Mouse (Mus musculus) limb, embryonic 15.5 days (tissue): ENCODE results near the gene H2-DMa. TPM values are rescaled to one million over a fixed set of nuclear protein-coding genes. Genes with fewer than 3 reads are reported as not detected.
A peak's percentile ranks its signal among the peaks of the same experiment; 100 is the strongest.

Source experiments
- ATAC-seq: fragments of 200-750 bp; cut with Nextera tagmentation; 2 replicates; pipeline ENCODE4 v1.8.0; 2017; ENCODE audit warnings: low read depth, moderate TSS enrichment; ENCODE audit not compliant: insufficient number of reproducible peaks, low FRiP score, low TSS enrichment
- H3K27ac ChIP-seq: fragments of 300-500 bp; sonication (generic); 2 replicates; pipeline ENCODE4 v1.5.1; 2015; ENCODE audit warnings: moderate library complexity, mild to moderate bottlenecking, inconsistent platforms
- H3K27me3 ChIP-seq: fragments of 300-500 bp; sonication (generic); 2 replicates; pipeline ENCODE4 v1.6.1; 2015; ENCODE audit warnings: inconsistent platforms
- H3K36me3 ChIP-seq: fragments of 300-500 bp; sonication (generic); 2 replicates; pipeline ENCODE4 v1.6.1; 2015; ENCODE audit warnings: inconsistent platforms
- H3K4me1 ChIP-seq: fragments of 300-500 bp; sonication (generic); 2 replicates; pipeline ENCODE4 v1.6.1; 2015; ENCODE audit warnings: inconsistent platforms
- H3K4me2 ChIP-seq: fragments of 300-500 bp; sonication (generic); 2 replicates; pipeline ENCODE4 v1.6.1; 2015; ENCODE audit warnings: mild to moderate bottlenecking, inconsistent platforms
- H3K4me3 ChIP-seq: fragments of 300-500 bp; sonication (generic); 2 replicates; pipeline ENCODE4 v1.5.1; 2015; ENCODE audit warnings: mild to moderate bottlenecking, inconsistent platforms
- H3K9ac ChIP-seq: fragments of 300-500 bp; sonication (generic); 2 replicates; pipeline ENCODE4 v1.6.1; 2015; ENCODE audit warnings: inconsistent platforms
- H3K9me3 ChIP-seq: fragments of 300-500 bp; sonication (generic); 2 replicates; pipeline ENCODE4 v1.6.1; 2016; ENCODE audit warnings: inconsistent platforms
- WGBS: fragments of 180-500 bp; shearing (Covaris S2); methylation state at CpG from one replicate; pipeline ENCODE4 v1.1.7; 2015; 5-methylcytosine and 5-hydroxymethylcytosine counted together
- polyA plus RNA-seq: library from polyadenylated mRNA; unstranded; fragments of >200 nt; fragmentation: Nextera tagmentation; extraction: Ambion mirVana; gene quantifications from 2 replicates; pipeline ENCODE4 v1.2.1, GENCODE M21; 2015

H2-DMa gene
- polyA plus RNA-seq, 1 experiment from 2014 or later = 13.4 TPM

GRCm38 (mm10) chr17:34120180-34120723, 911 bp downstream of the H2-DMa start:
- peaks cover 30% of the 10 kb centered on the region for H3K4me1 ChIP-seq
- peak overlapping the region; percentile 61 for H3K4me2 ChIP-seq
- peak overlapping the region; percentile 99 for H3K27ac ChIP-seq
- under 1% methylated on average over 39 of the region's 42 CpGs for WGBS
- ATAC-seq = 0 out of 2 replicates have a peak, but pooled peaks have one; percentile 3
- H3K36me3 ChIP-seq = peaks cover 27% of the 10 kb centered on the region
- no peaks in the 10 kb centered on the region for H3K27me3 ChIP-seq
- H3K9me3 ChIP-seq = no peaks in the 10 kb centered on the region
- H3K4me3 ChIP-seq = peak overlapping the region; percentile 81
- H3K9ac ChIP-seq = peak overlapping the region; percentile 85

- Histone ChIP-seq H3K9me3 (no peaks in the 10 kb centered on the region), H3K27ac (peak overlapping the region; percentile 99), H3K4me3 (peak overlapping the region; percentile 81), H3K36me3 (peaks cover 22% of the 10 kb centered on the region), H3K4me1 (peaks cover 24% of the 10 kb centered on the region), H3K4me2 (peak overlapping the region; percentile 61), H3K9ac (peak overlapping the region; percentile 85), H3K27me3 (no peaks in the 10 kb centered on the region)
- WGBS = 0% methylated on average over 31 of the region's 31 CpGs
- no peak for ATAC-seq
Measured at GRCm38 (mm10) chr17:34120814-34121171, 1.5 kb downstream of the H2-DMa start.

GRCm38 (mm10) chr17:34121172-34121878, 2.0 kb downstream of the H2-DMa start:
- Histone ChIP-seq H3K9me3 (no peaks in the 10 kb centered on the region), H3K27ac (peak overlapping the region; percentile 99), H3K27me3 (no peaks in the 10 kb centered on the region), H3K9ac (peak overlapping the region; percentile 85), H3K4me3 (peak overlapping the region; percentile 81), H3K4me1 (peaks cover 23% of the 10 kb centered on the region), H3K4me2 (peak overlapping the region; percentile 61), H3K36me3 (peaks cover 22% of the 10 kb centered on the region)
- ATAC-seq = peak; percentile 61
- under 1% methylated on average over 35 of the region's 35 CpGs for WGBS

GRCm38 (mm10) chr17:34121879-34122187, 2.5 kb downstream of the H2-DMa start:
- Histone ChIP-seq H3K4me1 (peaks cover 23% of the 10 kb centered on the region), H3K4me3 (peak overlapping the region; percentile 81), H3K4me2 (peak overlapping the region; percentile 61), H3K9me3 (no peaks in the 10 kb centered on the region), H3K36me3 (peaks cover 17% of the 10 kb centered on the region), H3K27me3 (no peaks in the 10 kb centered on the region), H3K9ac (peak overlapping the region; percentile 85), H3K27ac (peak overlapping the region; percentile 99)
- WGBS = 2% methylated on average over 8 of the region's 10 CpGs
- ATAC-seq = no peak

GRCm38 (mm10) chr17:34122188-34122984, 3.0 kb downstream of the H2-DMa start, which contains the start of gene Brd2:
Brd2 (minus strand) TSS chr17:34122634.
- no peaks in the 10 kb centered on the region for H3K9me3 ChIP-seq
- peak within 1 kb of the TSS; percentile 99 for H3K27ac ChIP-seq
- H3K4me3 ChIP-seq = peak within 1 kb of the TSS; percentile 81
- peak within 1 kb of the TSS; percentile 61 for H3K4me2 ChIP-seq
- H3K4me1 ChIP-seq = peaks cover 24% of the 10 kb centered on the region
- ATAC-seq = peak; percentile 66
- H3K36me3 ChIP-seq = peaks cover 12% of the 10 kb centered on the region
- under 1% methylated on average over 71 of the region's 75 CpGs for WGBS
- H3K27me3 ChIP-seq = no peaks in the 10 kb centered on the region
- H3K9ac ChIP-seq = peak within 1 kb of the TSS; percentile 85

- Histone ChIP-seq H3K36me3 (peaks cover 11% of the 10 kb centered on the region), H3K27ac (peak overlapping the region; percentile 99), H3K9me3 (no peaks in the 10 kb centered on the region), H3K27me3 (no peaks in the 10 kb centered on the region), H3K4me1 (peaks cover 29% of the 10 kb centered on the region), H3K4me3 (peak overlapping the region; percentile 81), H3K4me2 (peak overlapping the region; percentile 61), H3K9ac (peak overlapping the region; percentile 85)
- ATAC-seq = no peak
- under 1% methylated on average over 7 of the region's 7 CpGs for WGBS
Measured at GRCm38 (mm10) chr17:34123111-34123510, 3.8 kb downstream of the H2-DMa start.

- WGBS = 2% methylated on average over 2 of the region's 2 CpGs
- Histone ChIP-seq H3K27ac (peak overlapping the region; percentile 99), H3K36me3 (peaks cover 7% of the 10 kb centered on the region), H3K4me1 (peaks cover 32% of the 10 kb centered on the region), H3K9me3 (no peaks in the 10 kb centered on the region), H3K4me2 (peak overlapping the region; percentile 61), H3K9ac (peak overlapping the region; percentile 85), H3K27me3 (no peaks in the 10 kb centered on the region), H3K4me3 (peak overlapping the region; percentile 81)
- ATAC-seq = no peak
Measured at GRCm38 (mm10) chr17:34123518-34123917, 4.2 kb downstream of the H2-DMa start.

GRCm38 (mm10) chr17:34124649-34125048, 5.3 kb downstream of the H2-DMa start:
- Histone ChIP-seq H3K27ac (no peak overlapping the region), H3K4me3 (no peak overlapping the region), H3K36me3 (peaks cover 4% of the 10 kb centered on the region; the same call in 1 of the 2 replicates), H3K4me1 (peaks cover 43% of the 10 kb centered on the region), H3K4me2 (no peak overlapping the region; the same call in 1 of the 2 replicates), H3K27me3 (no peaks in the 10 kb centered on the region), H3K9ac (no peak overlapping the region), H3K9me3 (no peaks in the 10 kb centered on the region)
- no peak for ATAC-seq
- 79% methylated on average over 6 of the region's 6 CpGs for WGBS

GRCm38 (mm10) chr17:34126826-34127420, 7.6 kb downstream of the H2-DMa start:
- WGBS = 38% methylated on average over 9 of the region's 9 CpGs
- Histone ChIP-seq H3K4me2 (no peak overlapping the region), H3K4me1 (peaks cover 44% of the 10 kb centered on the region), H3K4me3 (no peak overlapping the region), H3K27ac (0 out of 2 replicates have a peak overlapping the region, but pooled peaks have one; percentile 0), H3K9ac (no peak overlapping the region), H3K36me3 (peaks cover 4% of the 10 kb centered on the region; the same call in 1 of the 2 replicates), H3K9me3 (no peaks in the 10 kb centered on the region), H3K27me3 (no peaks in the 10 kb centered on the region)
- no peak for ATAC-seq

GRCm38 (mm10) chr17:34127475-34127874, 8.1 kb downstream of the H2-DMa start:
- H3K9ac ChIP-seq = no peak overlapping the region
- H3K4me1 ChIP-seq = peaks cover 44% of the 10 kb centered on the region
- WGBS = 29% methylated on average over 6 of the region's 6 CpGs
- peaks cover 4% of the 10 kb centered on the region; the same call in 1 of the 2 replicates for H3K36me3 ChIP-seq
- no peaks in the 10 kb centered on the region for H3K9me3 ChIP-seq
- no peaks in the 10 kb centered on the region for H3K27me3 ChIP-seq
- H3K27ac ChIP-seq = 0 out of 2 replicates have a peak overlapping the region, but pooled peaks have one; percentile 0
- no peak overlapping the region for H3K4me3 ChIP-seq
- H3K4me2 ChIP-seq = no peak overlapping the region
- ATAC-seq = no peak

- H3K27ac ChIP-seq = no peak overlapping the region
Measured at GRCm38 (mm10) chr17:34128264-34128937, 9.1 kb downstream of the H2-DMa start.

More at GRCm38 (mm10) chr17:34128264-34128937, 9.1 kb downstream of the H2-DMa start:
- Histone ChIP-seq H3K4me3 (no peak overlapping the region), H3K9ac (no peak overlapping the region), H3K9me3 (no peaks in the 10 kb centered on the region), H3K36me3 (peaks cover 4% of the 10 kb centered on the region; the same call in 1 of the 2 replicates), H3K27me3 (no peaks in the 10 kb centered on the region), H3K4me2 (peak overlapping the region; percentile 8), H3K4me1 (peaks cover 43% of the 10 kb centered on the region)
- 22% methylated on average over 13 of the region's 13 CpGs for WGBS
- no peak for ATAC-seq
